Mouse (Mus musculus) kidney, postnatal 10 days (tissue): ENCODE results near the gene Ift43.

Experiments used
- DNase-seq: peaks from one replicate; pipeline ENCODE4 v3.0.0; 2021; ENCODE audit warnings: mixed read lengths

Ift43 gene

GRCm38 (mm10) chr12:86079202-86079667 lies 3.1 kb upstream of the Ift43 start:
- DNase-seq: peak; percentile 95

GRCm38 (mm10) chr12:86085873-86086272 lies 3.5 kb downstream of the Ift43 start:
- DNase-seq: no peak

GRCm38 (mm10) chr12:86086550-86086949 lies 4.2 kb downstream of the Ift43 start:
- no peak for DNase-seq

GRCm38 (mm10) chr12:86088042-86088441 lies 5.7 kb downstream of the Ift43 start:
- DNase-seq: peak; percentile 57

GRCm38 (mm10) chr12:86090764-86091163 lies 8.4 kb downstream of the Ift43 start:
- DNase-seq: no peak

GRCm38 (mm10) chr12:86091601-86092132 lies 9.3 kb downstream of the Ift43 start:
- peak; percentile 57 for DNase-seq

GRCm38 (mm10) chr12:86094075-86094474 lies 11.7 kb downstream of the Ift43 start:
- no peak for DNase-seq

GRCm38 (mm10) chr12:86095806-86096205 lies 13.5 kb downstream of the Ift43 start:
- DNase-seq: no peak

- DNase-seq: no peak
Observed at GRCm38 (mm10) chr12:86097781-86098180, 15.4 kb downstream of the Ift43 start.

- no peak for DNase-seq
Observed at GRCm38 (mm10) chr12:86100711-86101110, 18.4 kb downstream of the Ift43 start.

GRCm38 (mm10) chr12:86102686-86103085 lies 20.3 kb downstream of the Ift43 start:
- peak; percentile 54 for DNase-seq

GRCm38 (mm10) chr12:86103391-86103790 lies 21.1 kb downstream of the Ift43 start:
- no peak for DNase-seq

- DNase-seq: peak; percentile 46
Observed at GRCm38 (mm10) chr12:86103852-86104251, 21.5 kb downstream of the Ift43 start.

GRCm38 (mm10) chr12:86104297-86104696 lies 22.0 kb downstream of the Ift43 start:
- peak; percentile 53 for DNase-seq

- no peak for DNase-seq
Observed at GRCm38 (mm10) chr12:86105546-86105945, 23.2 kb downstream of the Ift43 start.

GRCm38 (mm10) chr12:86106086-86106485 lies 23.7 kb downstream of the Ift43 start:
- no peak for DNase-seq

GRCm38 (mm10) chr12:86107645-86108044 lies 25.3 kb downstream of the Ift43 start:
- no peak for DNase-seq

- DNase-seq: peak; percentile 47
Observed at GRCm38 (mm10) chr12:86109531-86109930, 27.2 kb downstream of the Ift43 start.

- DNase-seq: peak; percentile 69
Observed at GRCm38 (mm10) chr12:86110637-86111036, 28.3 kb downstream of the Ift43 start.

GRCm38 (mm10) chr12:86116295-86116835 lies 34.0 kb downstream of the Ift43 start:
- DNase-seq: no peak

- no peak for DNase-seq
Observed at GRCm38 (mm10) chr12:86124016-86124415, 41.7 kb downstream of the Ift43 start.

GRCm38 (mm10) chr12:86128122-86128521 lies 45.8 kb downstream of the Ift43 start:
- peak; percentile 66 for DNase-seq

- DNase-seq: no peak
Observed at GRCm38 (mm10) chr12:86129005-86129404, 46.7 kb downstream of the Ift43 start.

- peak; percentile 43 for DNase-seq
Observed at GRCm38 (mm10) chr12:86129696-86130095, 47.4 kb downstream of the Ift43 start.

GRCm38 (mm10) chr12:86132799-86133198 lies 50.5 kb downstream of the Ift43 start:
- DNase-seq: peak; percentile 61
